Mouse (Mus musculus) embryonic facial prominence, embryonic 15.5 days (tissue): ENCODE data around the gene Chst3. TPM values are rescaled to one million over a fixed set of nuclear protein-coding genes. Genes with fewer than 3 reads are reported as not detected.
"Not testable (repeated sequence)": the region's sequence is repeated elsewhere in the genome, so short reads cannot be mapped to it uniquely, and the experiment has no call there.

Source experiments
- ATAC-seq: fragments of 200-750 bp; cut with Nextera tagmentation; 2 replicates; pipeline ENCODE4 v1.8.0; 2017; ENCODE audit warnings: low read depth, moderate TSS enrichment; ENCODE audit not compliant: insufficient number of reproducible peaks, low FRiP score, low TSS enrichment
- H3K27ac ChIP-seq: fragments of 300-500 bp; sonication (generic); replicated peaks from 2 replicates; pipeline ENCODE4 v1.5.1; 2015; ENCODE audit warnings: mild to moderate bottlenecking, inconsistent platforms
- H3K27me3 ChIP-seq: fragments of 300-500 bp; sonication (generic); 2 replicates; pipeline ENCODE4 v1.6.1; 2015; ENCODE audit warnings: inconsistent platforms
- H3K36me3 ChIP-seq: fragments of 300-500 bp; sonication (generic); 2 replicates; pipeline ENCODE4 v1.6.1; 2015; ENCODE audit warnings: mild to moderate bottlenecking, inconsistent platforms
- H3K4me1 ChIP-seq: fragments of 300-500 bp; sonication (generic); 2 replicates; pipeline ENCODE4 v1.6.1; 2015; ENCODE audit warnings: inconsistent platforms
- H3K4me2 ChIP-seq: fragments of 300-500 bp; sonication (generic); replicated peaks from 2 replicates; pipeline ENCODE4 v1.6.1; 2015; ENCODE audit warnings: mild to moderate bottlenecking, inconsistent platforms
- H3K4me3 ChIP-seq: fragments of 300-500 bp; sonication (generic); replicated peaks from 2 replicates; pipeline ENCODE4 v1.5.1; 2015; ENCODE audit warnings: mild to moderate bottlenecking, inconsistent platforms
- H3K9ac ChIP-seq: fragments of 300-500 bp; sonication (generic); 2 replicates; pipeline ENCODE4 v1.6.1; 2015; ENCODE audit warnings: inconsistent platforms
- H3K9me3 ChIP-seq: fragments of 300-500 bp; sonication (generic); replicated peaks from 2 replicates; pipeline ENCODE4 v1.6.1; 2016; ENCODE audit warnings: inconsistent platforms
- WGBS: fragments of 180-500 bp; shearing (Covaris S2); methylation state at CpG from one replicate; pipeline ENCODE4 v1.1.7; 2015; 5-methylcytosine and 5-hydroxymethylcytosine counted together
- polyA plus RNA-seq: library from polyadenylated mRNA; unstranded; fragments of >200 nt; fragmentation: Nextera tagmentation; extraction: Ambion mirVana; gene quantifications from 2 replicates; pipeline ENCODE4 v1.2.1, GENCODE M21; 2015

Chst3 gene
- polyA plus RNA-seq, 1 experiment from 2014 or later, result 2.8 TPM

DNA sequence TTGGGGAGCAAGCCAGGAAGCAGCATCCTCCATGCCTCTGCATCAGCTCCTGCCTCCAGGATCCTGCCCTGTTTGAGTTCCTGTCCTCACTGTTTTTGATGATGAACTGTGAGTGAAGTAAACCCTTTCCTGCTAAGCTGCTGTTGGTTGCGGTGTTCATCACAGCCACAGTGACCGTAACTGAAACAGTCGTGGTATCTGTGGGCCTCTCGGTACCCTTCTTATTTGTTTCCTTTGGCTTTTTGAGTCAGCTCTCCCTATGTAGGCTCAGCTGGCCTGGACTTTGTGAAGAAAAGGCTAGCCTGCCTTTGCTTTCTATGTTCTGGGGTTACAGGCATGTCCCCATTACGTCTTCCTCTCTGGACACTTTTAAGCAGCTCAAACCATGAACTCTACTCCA, 47.7 kb downstream of the Chst3 start:
- 94% methylated on average over 5 of the region's 5 CpGs for WGBS
- H3K4me2 ChIP-seq, result no peak overlapping the region
- H3K27ac ChIP-seq, result no peak overlapping the region
- 0 out of 2 replicates have a peak, but pooled peaks cover 7% of the 10 kb centered on the region for H3K4me1 ChIP-seq
- ATAC-seq, result no peak
- no peaks in the 10 kb centered on the region for H3K27me3 ChIP-seq
- H3K9ac ChIP-seq, result no peak overlapping the region
- no peaks in the 10 kb centered on the region for H3K36me3 ChIP-seq
- no peak overlapping the region for H3K4me3 ChIP-seq
- no peaks in the 10 kb centered on the region for H3K9me3 ChIP-seq

DNA sequence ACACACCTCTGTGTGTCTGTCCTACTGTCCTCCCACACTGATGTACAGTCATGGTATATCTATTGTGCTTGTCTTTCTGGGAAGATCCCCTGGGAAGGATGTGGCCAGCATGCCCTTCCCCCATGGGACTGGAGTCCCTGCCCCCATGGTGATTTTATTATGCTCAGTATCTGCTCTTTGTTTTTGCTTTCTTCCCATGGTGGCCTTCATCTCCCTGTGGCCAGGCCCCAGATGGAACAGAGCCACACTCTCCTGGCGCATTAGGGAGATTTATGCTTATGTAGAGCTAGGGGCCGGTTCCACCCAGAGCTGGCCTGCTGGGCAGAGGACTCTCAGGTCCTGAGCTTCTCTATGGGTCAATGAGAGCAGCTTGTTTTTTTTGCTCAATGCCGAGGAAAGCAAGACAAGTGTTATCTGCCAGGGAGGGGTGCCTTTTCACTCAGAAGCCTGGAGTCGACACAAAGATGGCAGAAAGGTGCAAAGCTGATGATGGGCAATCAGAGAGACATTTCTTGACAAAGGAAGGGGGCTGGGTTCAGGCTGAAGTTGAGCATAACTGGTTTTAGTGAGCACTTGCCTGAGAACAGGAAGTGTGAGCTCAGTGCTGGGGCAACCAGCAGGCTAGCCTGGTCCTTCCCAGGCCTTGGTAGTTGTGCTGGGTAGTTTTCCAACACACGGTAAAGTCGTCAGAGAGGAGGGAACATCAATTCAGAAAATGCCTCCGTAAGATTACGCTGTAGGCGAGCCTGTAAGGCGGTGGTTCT, 48.6 kb downstream of the Chst3 start:
- H3K27ac ChIP-seq, result no peak overlapping the region
- no peaks in the 10 kb centered on the region for H3K27me3 ChIP-seq
- no peak overlapping the region for H3K4me3 ChIP-seq
- H3K4me2 ChIP-seq, result no peak overlapping the region
- H3K9ac ChIP-seq, result no peak overlapping the region
- no peak for ATAC-seq
- H3K4me1 ChIP-seq, result 0 out of 2 replicates have a peak, but pooled peaks cover 7% of the 10 kb centered on the region
- no peaks in the 10 kb centered on the region for H3K36me3 ChIP-seq
- WGBS, result 84% methylated on average over 10 of the region's 10 CpGs
- H3K9me3 ChIP-seq, result no peaks in the 10 kb centered on the region

DNA sequence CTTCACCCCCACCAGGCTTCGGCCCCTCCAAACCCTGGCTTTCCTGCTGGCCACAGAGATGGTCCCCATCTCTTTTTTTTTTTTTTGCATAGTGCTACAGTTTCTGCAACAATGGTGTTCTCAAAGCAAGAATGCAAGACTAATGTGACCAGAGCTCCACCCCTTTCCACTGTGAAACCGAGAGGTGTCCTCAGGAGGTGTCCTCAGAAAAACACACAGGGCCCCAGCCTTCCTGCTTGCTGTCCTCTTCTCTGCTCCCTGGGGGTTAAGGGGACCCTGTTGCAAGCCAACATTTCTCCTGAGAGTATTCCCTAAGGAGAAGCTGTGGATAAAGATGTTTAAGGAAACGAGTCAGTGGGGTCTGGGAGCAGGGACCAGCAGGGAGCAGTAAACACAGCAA, 50.1 kb downstream of the Chst3 start:
- Histone ChIP-seq H3K4me1 (0 out of 2 replicates have a peak, but pooled peaks cover 7% of the 10 kb centered on the region), H3K27me3 (no peaks in the 10 kb centered on the region), H3K9ac (no peak overlapping the region), H3K9me3 (no peaks in the 10 kb centered on the region), H3K36me3 (no peaks in the 10 kb centered on the region), H3K4me3 (no peak overlapping the region), H3K4me2 (no peak overlapping the region), H3K27ac (no peak overlapping the region)
- WGBS, result 51% methylated on average over 3 of the region's 3 CpGs
- no peak for ATAC-seq

DNA sequence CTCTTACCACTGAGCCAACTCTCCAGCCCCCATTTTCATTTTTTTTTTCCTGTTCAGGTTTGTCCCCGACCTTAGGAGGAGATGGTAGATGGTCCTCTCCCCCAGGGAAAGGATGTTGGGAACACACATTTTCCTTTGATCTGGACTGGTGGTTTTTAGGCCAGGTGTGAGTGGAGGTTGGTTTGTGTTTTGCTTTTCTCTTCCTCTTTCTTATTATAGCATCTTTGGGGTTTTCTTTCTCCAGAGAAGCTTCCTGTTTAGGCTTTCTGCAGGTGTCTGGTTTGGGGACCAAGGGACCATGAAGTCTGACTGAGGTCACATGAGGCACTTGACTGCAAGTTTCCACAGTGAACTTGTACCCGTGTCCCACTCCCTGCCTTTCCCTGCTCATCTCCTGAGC, 50.8 kb downstream of the Chst3 start:
- Histone ChIP-seq H3K9ac (no peak overlapping the region), H3K27me3 (no peaks in the 10 kb centered on the region)
- 59% methylated on average over 2 of the region's 2 CpGs for WGBS

DNA sequence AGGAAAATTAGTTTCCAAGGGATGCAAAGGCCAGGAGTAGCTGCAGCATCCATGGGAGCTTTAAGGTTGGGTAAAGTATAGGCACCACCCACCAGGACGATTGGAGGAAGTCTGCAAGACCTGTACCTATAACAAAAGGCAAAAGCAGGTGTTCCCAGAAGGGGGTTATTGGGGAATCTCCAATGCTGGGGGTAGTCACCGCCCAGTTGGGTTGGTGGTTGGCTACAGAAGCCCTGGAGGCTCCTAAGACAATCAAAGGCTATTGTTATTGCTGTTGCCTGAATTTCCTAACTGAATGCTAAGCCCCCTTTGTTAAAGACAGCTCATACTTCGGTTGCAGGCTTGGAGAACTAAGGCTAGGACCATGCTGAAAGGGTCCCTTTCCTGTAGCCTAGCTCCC, 53.0 kb downstream of the Chst3 start:
- no peak overlapping the region for H3K4me2 ChIP-seq
- no peaks in the 10 kb centered on the region for H3K4me1 ChIP-seq
- 20% methylated on average over 3 of the region's 3 CpGs for WGBS
- no peak overlapping the region for H3K9ac ChIP-seq
- no peaks in the 10 kb centered on the region for H3K27me3 ChIP-seq
- no peak overlapping the region for H3K4me3 ChIP-seq
- H3K27ac ChIP-seq, result no peak overlapping the region
- H3K36me3 ChIP-seq, result no peaks in the 10 kb centered on the region
- ATAC-seq, result no peak
- no peaks in the 10 kb centered on the region for H3K9me3 ChIP-seq

More for the DNA sequence above, 50.8 kb downstream of the Chst3 start:
- Histone ChIP-seq H3K4me2 (no peak overlapping the region), H3K9me3 (no peaks in the 10 kb centered on the region), H3K4me3 (no peak overlapping the region), H3K36me3 (no peaks in the 10 kb centered on the region), H3K4me1 (0 out of 2 replicates have a peak, but pooled peaks cover 7% of the 10 kb centered on the region), H3K27ac (no peak overlapping the region)
- ATAC-seq, result no peak

DNA sequence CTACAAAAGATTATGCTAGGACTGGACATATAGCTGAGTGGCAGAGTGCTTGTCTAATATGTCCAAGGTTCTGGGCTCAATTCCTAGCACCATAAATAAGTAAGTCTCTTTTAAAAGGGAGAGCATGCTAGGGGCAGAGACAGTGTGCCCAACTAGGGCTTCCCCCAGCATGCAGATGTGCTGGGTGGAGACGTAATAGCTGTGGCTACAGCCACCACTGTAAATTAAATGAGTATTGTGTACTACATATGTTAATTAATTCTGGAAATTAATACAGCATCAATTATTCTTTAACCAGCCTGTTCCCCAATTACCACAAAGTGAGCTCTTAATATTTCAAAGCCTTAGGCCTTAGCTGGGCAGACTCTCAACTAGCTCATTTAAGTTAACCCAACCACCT, 54.2 kb downstream of the Chst3 start:
- H3K4me2 ChIP-seq, result no peak overlapping the region
- no peak overlapping the region for H3K9ac ChIP-seq
- H3K27me3 ChIP-seq, result no peaks in the 10 kb centered on the region
- WGBS, result 72% methylated on average over 1 of the region's 1 CpGs
- H3K36me3 ChIP-seq, result no peaks in the 10 kb centered on the region
- no peaks in the 10 kb centered on the region for H3K4me1 ChIP-seq
- ATAC-seq, result no peak
- H3K4me3 ChIP-seq, result no peak overlapping the region
- no peak overlapping the region for H3K27ac ChIP-seq
- no peaks in the 10 kb centered on the region for H3K9me3 ChIP-seq

DNA sequence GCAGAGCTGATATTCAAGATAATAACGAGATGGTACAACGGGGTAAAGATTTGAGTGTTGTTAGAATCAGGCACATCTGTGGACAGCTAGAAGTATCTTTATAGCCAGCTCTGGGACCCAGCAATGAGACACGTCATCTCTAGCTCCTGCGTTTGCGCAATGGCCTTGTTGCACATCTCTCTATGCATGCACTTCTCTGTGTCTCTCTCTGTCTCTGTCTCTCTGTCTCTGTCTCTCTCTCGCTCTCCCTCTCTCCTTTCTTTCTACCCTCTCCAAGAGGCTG, 56.1 kb downstream of the Chst3 start:
- no peaks in the 10 kb centered on the region for H3K4me1 ChIP-seq
- no peak overlapping the region for H3K27ac ChIP-seq
- no peaks in the 10 kb centered on the region for H3K27me3 ChIP-seq
- H3K9me3 ChIP-seq, result no peaks in the 10 kb centered on the region
- H3K36me3 ChIP-seq, result no peaks in the 10 kb centered on the region
- no peak overlapping the region for H3K4me3 ChIP-seq
- H3K9ac ChIP-seq, result no peak overlapping the region
- ATAC-seq, result no peak
- no peak overlapping the region for H3K4me2 ChIP-seq
- WGBS, result 92% methylated on average over 6 of the region's 6 CpGs

DNA sequence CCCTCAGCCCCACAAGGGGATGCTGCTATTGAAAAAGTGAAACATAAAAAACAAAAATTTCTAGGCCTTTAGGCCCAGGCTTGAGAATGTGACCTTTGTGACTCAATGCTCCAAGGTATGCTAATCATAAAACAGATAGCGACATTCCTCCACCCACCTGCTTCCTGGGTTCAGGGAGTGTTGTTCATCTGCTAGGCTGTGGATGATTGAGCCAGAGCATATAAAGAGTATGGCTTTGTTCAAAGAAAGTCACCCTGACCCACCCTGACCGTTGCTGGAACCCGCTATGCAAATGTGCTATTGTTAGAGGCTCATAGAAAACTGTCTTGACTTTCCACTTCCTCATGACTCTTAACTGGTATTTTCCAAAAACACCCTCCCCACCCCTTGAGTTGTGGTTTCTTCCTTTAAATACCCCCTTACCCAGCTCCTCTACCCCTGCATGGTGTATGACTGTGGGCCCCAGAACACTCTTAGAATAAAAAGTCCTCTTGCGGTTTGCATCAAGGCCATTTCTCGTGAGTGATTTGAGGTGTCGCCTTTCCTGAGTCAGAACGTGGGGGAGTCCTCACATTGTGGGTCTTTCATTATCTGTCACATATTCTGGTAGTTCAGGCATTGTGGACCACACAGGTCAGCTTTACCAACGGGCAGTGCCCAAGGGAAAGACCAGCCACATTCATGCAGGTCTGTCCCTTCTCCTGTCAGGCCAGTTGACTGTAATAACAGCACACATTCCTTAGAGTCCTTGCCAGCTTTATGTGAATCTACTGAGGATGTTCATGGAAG, 56.7 kb downstream of the Chst3 start:
- H3K36me3 ChIP-seq, H3K9me3 ChIP-seq, ATAC-seq, H3K4me2 ChIP-seq, H3K4me1 ChIP-seq, H3K27me3 ChIP-seq, H3K4me3 ChIP-seq, H3K27ac ChIP-seq, H3K9ac ChIP-seq: not testable (repeated sequence)
- 82% methylated on average over 8 of the region's 8 CpGs for WGBS

DNA sequence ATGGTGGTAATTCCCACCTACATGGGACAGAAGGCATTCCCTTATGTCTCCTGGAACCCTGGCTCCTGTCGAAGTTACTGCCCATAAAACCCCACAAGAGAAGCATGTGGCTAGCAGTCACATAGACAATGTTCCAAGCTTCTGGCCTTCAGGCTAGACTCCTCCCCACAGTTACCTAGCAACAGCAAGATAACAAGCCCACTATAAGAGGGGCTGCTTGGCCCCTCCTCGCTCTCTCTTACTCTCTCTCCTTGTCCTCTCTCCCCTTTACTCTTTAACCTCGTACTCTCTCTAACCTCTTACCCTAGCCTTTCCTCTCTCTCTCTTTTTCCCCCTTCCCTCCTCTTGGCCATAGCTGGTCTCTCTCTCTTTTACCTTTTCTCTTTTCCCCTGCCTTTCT, 57.7 kb downstream of the Chst3 start:
- H3K27ac ChIP-seq, ATAC-seq, H3K9ac ChIP-seq, H3K36me3 ChIP-seq, H3K4me2 ChIP-seq, H3K4me1 ChIP-seq, H3K4me3 ChIP-seq, H3K27me3 ChIP-seq, H3K9me3 ChIP-seq: not testable (repeated sequence)
- WGBS, result 76% methylated on average over 3 of the region's 3 CpGs

DNA sequence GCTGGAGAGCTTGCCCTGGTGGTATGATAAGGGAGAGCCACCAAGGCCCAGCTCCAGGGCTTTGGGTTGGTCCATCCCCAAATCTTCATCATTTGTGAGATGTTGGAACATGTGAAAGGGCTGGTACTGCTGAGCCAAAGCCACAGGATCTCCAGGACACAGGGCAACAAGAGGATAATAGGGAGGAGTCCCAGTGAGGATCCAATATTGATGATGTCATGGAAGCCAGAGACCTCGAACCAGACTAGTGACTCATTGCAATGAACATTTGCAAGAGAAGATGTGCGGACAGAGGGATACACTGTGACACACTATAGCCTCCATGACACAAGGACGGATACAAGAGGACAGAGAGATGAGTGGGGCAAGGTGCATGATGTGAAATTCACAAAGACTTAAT, 60.9 kb downstream of the Chst3 start:
- H3K4me3 ChIP-seq, result no peak overlapping the region
- WGBS, result 86% methylated on average over 3 of the region's 3 CpGs
- H3K9ac ChIP-seq, result no peak overlapping the region
- no peaks in the 10 kb centered on the region for H3K27me3 ChIP-seq
- H3K9me3 ChIP-seq, result no peaks in the 10 kb centered on the region
- H3K4me2 ChIP-seq, result no peak overlapping the region
- ATAC-seq, result no peak
- H3K36me3 ChIP-seq, result no peaks in the 10 kb centered on the region
- H3K4me1 ChIP-seq, result no peaks in the 10 kb centered on the region
- H3K27ac ChIP-seq, result no peak overlapping the region

DNA sequence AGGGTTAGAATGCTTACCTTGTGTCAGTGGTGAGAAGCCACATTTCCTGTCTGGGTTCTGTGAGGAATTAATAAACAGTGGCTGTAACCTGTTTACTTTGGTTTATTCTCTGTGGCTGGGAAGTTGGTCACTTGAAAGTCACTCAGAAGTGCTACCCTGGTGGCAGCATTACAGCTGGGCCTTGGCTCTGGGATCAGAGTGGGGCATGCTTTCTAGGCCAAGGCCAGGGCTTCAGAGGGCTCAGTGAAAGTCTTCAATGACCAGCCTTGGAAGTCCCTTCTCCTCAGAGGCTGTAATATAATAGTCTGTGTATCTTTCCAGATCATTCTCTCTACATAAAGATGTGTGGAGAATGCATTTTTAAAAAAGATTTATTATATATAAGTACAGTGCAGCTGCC, 63.0 kb downstream of the Chst3 start:
- Histone ChIP-seq H3K9ac (no peak overlapping the region), H3K27ac (no peak overlapping the region), H3K36me3 (no peaks in the 10 kb centered on the region), H3K4me1 (no peaks in the 10 kb centered on the region), H3K27me3 (no peaks in the 10 kb centered on the region), H3K9me3 (no peaks in the 10 kb centered on the region), H3K4me3 (no peak overlapping the region), H3K4me2 (no peak overlapping the region)
- ATAC-seq, result no peak
